Mouse (Mus musculus): ENCODE results near the gene Gpn3. TPM values are rescaled to one million over a fixed set of nuclear protein-coding genes. Genes with fewer than 3 reads are reported as not detected.

Gpn3 gene
- polyA plus RNA-seq, 1 experiment from 2014 or later: 81.9 TPM

GRCm38 (mm10) chr5:122372192-122372769 is 605 bp downstream of the Gpn3 start, which contains the start of gene Fam216a:
Gene Fam216a (minus strand): TSS chr5:122372364.
- Histone ChIP-seq H3K4me2 (ENCODE audit: low read depth, low read length) (peak within 1 kb of the TSS; percentile 76), H3K36me3 (replicated peaks; ENCODE audit: control insufficient read depth, insufficient read depth, low read depth, low read length) (peaks cover 3% of the 10 kb centered on the region), H3K27ac (replicated peaks; ENCODE audit: low read depth, low read length) (peak within 1 kb of the TSS; percentile 97), H3K4me1 (ENCODE audit: control insufficient read depth, insufficient read depth, low read length) (peaks cover 2% of the 10 kb centered on the region; the same call in 1 of the 2 replicates), H3K9ac (replicated peaks; ENCODE audit: low read length) (peak within 1 kb of the TSS; percentile 80), H3K27me3 (ENCODE audit: control insufficient read depth, insufficient read depth, low read length) (no peaks in the 10 kb centered on the region), H3K4me3 (ENCODE audit: low read depth, low read length) (peak within 1 kb of the TSS; percentile 59), H3K9me3 (replicated peaks; ENCODE audit: control insufficient read depth, low read length) (no peaks in the 10 kb centered on the region)
- peak; percentile 92 for ATAC-seq (replicated peaks; ENCODE audit: insufficient number of reproducible peaks, low FRiP score, low TSS enrichment, low read depth)
- DNase-seq (ENCODE audit: low spot score): peak; percentile 100
- under 1% methylated on average over 53 of the region's 53 CpGs for WGBS

- H3K4me2 ChIP-seq (ENCODE audit: low read depth, low read length): peak overlapping the region; percentile 67
- DNase-seq (ENCODE audit: low spot score): no peak
- H3K4me1 ChIP-seq (ENCODE audit: control insufficient read depth, insufficient read depth, low read length): peaks cover 2% of the 10 kb centered on the region; the same call in 1 of the 2 replicates
- 6% methylated on average over 5 of the region's 5 CpGs for WGBS
- H3K9me3 ChIP-seq (replicated peaks; ENCODE audit: control insufficient read depth, low read length): no peaks in the 10 kb centered on the region
- H3K4me3 ChIP-seq (ENCODE audit: low read depth, low read length): peak overlapping the region; percentile 59
- H3K9ac ChIP-seq (replicated peaks; ENCODE audit: low read length): peak overlapping the region; percentile 75
- no peaks in the 10 kb centered on the region for H3K27me3 ChIP-seq (ENCODE audit: control insufficient read depth, insufficient read depth, low read length)
- no peak for ATAC-seq (replicated peaks; ENCODE audit: insufficient number of reproducible peaks, low FRiP score, low TSS enrichment, low read depth)
- no peaks in the 10 kb centered on the region; the same call in none of the 2 replicates for H3K36me3 ChIP-seq (replicated peaks; ENCODE audit: control insufficient read depth, insufficient read depth, low read depth, low read length)
- no peak overlapping the region for H3K27ac ChIP-seq (replicated peaks; ENCODE audit: low read depth, low read length)
Observed at GRCm38 (mm10) chr5:122372878-122373277, 1.2 kb downstream of the Gpn3 start.

GRCm38 (mm10) chr5:122377101-122377833 is 5.6 kb downstream of the Gpn3 start:
- Histone ChIP-seq H3K27ac (replicated peaks; ENCODE audit: low read depth, low read length) (no peak overlapping the region), H3K4me2 (ENCODE audit: low read depth, low read length) (no peak overlapping the region), H3K36me3 (replicated peaks; ENCODE audit: control insufficient read depth, insufficient read depth, low read depth, low read length) (peaks cover 10% of the 10 kb centered on the region), H3K4me1 (ENCODE audit: control insufficient read depth, insufficient read depth, low read length) (peaks cover 2% of the 10 kb centered on the region; the same call in 1 of the 2 replicates), H3K9ac (replicated peaks; ENCODE audit: low read length) (no peak overlapping the region), H3K9me3 (replicated peaks; ENCODE audit: control insufficient read depth, low read length) (no peaks in the 10 kb centered on the region), H3K4me3 (ENCODE audit: low read depth, low read length) (no peak overlapping the region), H3K27me3 (ENCODE audit: control insufficient read depth, insufficient read depth, low read length) (no peaks in the 10 kb centered on the region)
- DNase-seq (ENCODE audit: low spot score) (no peak), ATAC-seq (replicated peaks; ENCODE audit: insufficient number of reproducible peaks, low FRiP score, low TSS enrichment, low read depth) (no peak)
- WGBS: 87% methylated on average over 4 of the region's 4 CpGs

GRCm38 (mm10) chr5:122378171-122378570 is 6.5 kb downstream of the Gpn3 start:
- Histone ChIP-seq H3K27ac (replicated peaks; ENCODE audit: low read depth, low read length) (no peak overlapping the region), H3K9ac (replicated peaks; ENCODE audit: low read length) (no peak overlapping the region), H3K36me3 (replicated peaks; ENCODE audit: control insufficient read depth, insufficient read depth, low read depth, low read length) (peaks cover 10% of the 10 kb centered on the region), H3K4me1 (ENCODE audit: control insufficient read depth, insufficient read depth, low read length) (peaks cover 2% of the 10 kb centered on the region; the same call in 1 of the 2 replicates), H3K4me3 (ENCODE audit: low read depth, low read length) (no peak overlapping the region), H3K4me2 (ENCODE audit: low read depth, low read length) (no peak overlapping the region), H3K9me3 (replicated peaks; ENCODE audit: control insufficient read depth, low read length) (no peaks in the 10 kb centered on the region), H3K27me3 (ENCODE audit: control insufficient read depth, insufficient read depth, low read length) (no peaks in the 10 kb centered on the region)
- no peak for ATAC-seq (replicated peaks; ENCODE audit: insufficient number of reproducible peaks, low FRiP score, low TSS enrichment, low read depth)
- no peak for DNase-seq (ENCODE audit: low spot score)
- 87% methylated on average over 12 of the region's 12 CpGs for WGBS

GRCm38 (mm10) chr5:122379374-122380155 is 7.9 kb downstream of the Gpn3 start:
- Histone ChIP-seq H3K27me3 (ENCODE audit: control insufficient read depth, insufficient read depth, low read length) (no peaks in the 10 kb centered on the region), H3K4me3 (ENCODE audit: low read depth, low read length) (no peak overlapping the region), H3K36me3 (replicated peaks; ENCODE audit: control insufficient read depth, insufficient read depth, low read depth, low read length) (peaks cover 10% of the 10 kb centered on the region), H3K4me1 (ENCODE audit: control insufficient read depth, insufficient read depth, low read length) (no peaks in the 10 kb centered on the region), H3K9ac (replicated peaks; ENCODE audit: low read length) (no peak overlapping the region), H3K4me2 (ENCODE audit: low read depth, low read length) (no peak overlapping the region), H3K27ac (replicated peaks; ENCODE audit: low read depth, low read length) (no peak overlapping the region), H3K9me3 (replicated peaks; ENCODE audit: control insufficient read depth, low read length) (no peaks in the 10 kb centered on the region)
- 0 out of 2 replicates have a peak, but pooled peaks have one; percentile 52 for ATAC-seq (replicated peaks; ENCODE audit: insufficient number of reproducible peaks, low FRiP score, low TSS enrichment, low read depth)
- WGBS: 64% methylated on average over 11 of the region's 11 CpGs
- DNase-seq (ENCODE audit: low spot score): peak; percentile 82

- Histone ChIP-seq H3K36me3 (replicated peaks; ENCODE audit: control insufficient read depth, insufficient read depth, low read depth, low read length) (no peaks in the 10 kb centered on the region), H3K27me3 (ENCODE audit: control insufficient read depth, insufficient read depth, low read length) (no peaks in the 10 kb centered on the region), H3K9ac (replicated peaks; ENCODE audit: low read length) (no peak overlapping the region), H3K27ac (replicated peaks; ENCODE audit: low read depth, low read length) (no peak overlapping the region), H3K4me2 (ENCODE audit: low read depth, low read length) (no peak overlapping the region), H3K4me3 (ENCODE audit: low read depth, low read length) (no peak overlapping the region), H3K4me1 (ENCODE audit: control insufficient read depth, insufficient read depth, low read length) (peaks cover 3% of the 10 kb centered on the region; the same call in 1 of the 2 replicates), H3K9me3 (replicated peaks; ENCODE audit: control insufficient read depth, low read length) (no peaks in the 10 kb centered on the region)
- ATAC-seq (replicated peaks; ENCODE audit: insufficient number of reproducible peaks, low FRiP score, low TSS enrichment, low read depth) (no peak), DNase-seq (ENCODE audit: low spot score) (no peak)
- WGBS: 91% methylated on average over 5 of the region's 5 CpGs
Observed at GRCm38 (mm10) chr5:122390006-122390405, 18.3 kb downstream of the Gpn3 start.

GRCm38 (mm10) chr5:122390671-122391070 is 19.0 kb downstream of the Gpn3 start:
- H3K9ac ChIP-seq (replicated peaks; ENCODE audit: low read length): no peak overlapping the region
- H3K9me3 ChIP-seq (replicated peaks; ENCODE audit: control insufficient read depth, low read length): no peaks in the 10 kb centered on the region
- no peaks in the 10 kb centered on the region for H3K27me3 ChIP-seq (ENCODE audit: control insufficient read depth, insufficient read depth, low read length)
- H3K4me1 ChIP-seq (ENCODE audit: control insufficient read depth, insufficient read depth, low read length): peaks cover 3% of the 10 kb centered on the region; the same call in 1 of the 2 replicates
- no peak overlapping the region for H3K4me3 ChIP-seq (ENCODE audit: low read depth, low read length)
- DNase-seq (ENCODE audit: low spot score) (no peak), ATAC-seq (replicated peaks; ENCODE audit: insufficient number of reproducible peaks, low FRiP score, low TSS enrichment, low read depth) (no peak; the same call in 1 of the 2 replicates)
- no peak overlapping the region for H3K4me2 ChIP-seq (ENCODE audit: low read depth, low read length)
- no peak overlapping the region for H3K27ac ChIP-seq (replicated peaks; ENCODE audit: low read depth, low read length)
- H3K36me3 ChIP-seq (replicated peaks; ENCODE audit: control insufficient read depth, insufficient read depth, low read depth, low read length): no peaks in the 10 kb centered on the region
